Mouse (Mus musculus) layer of hippocampus, postnatal 25 days (tissue): ENCODE results near the gene Gm2663. TPM values are rescaled to one million over a fixed set of nuclear protein-coding genes. Genes with fewer than 3 reads are reported as not detected.
"Not testable (repeated sequence)": the region's sequence is repeated elsewhere in the genome, so short reads cannot be mapped to it uniquely, and the experiment has no call there.

Source experiments
- DNase-seq, 2 experiments: peaks; one replicate each; pipeline ENCODE4 v3.0.0; 2022; ENCODE audit warnings: mixed read lengths in 2 of 2, low spot score in 1 of 2; ENCODE audit errors: extremely low spot score in 1 of 2
- total RNA-seq, 2 experiments: library from RNA; stranded (reverse); gene quantifications; 2 replicates each; pipeline ENCODE4 v1.2.3; 2021

Gene Gm2663
- total RNA-seq: not detected

DNA sequence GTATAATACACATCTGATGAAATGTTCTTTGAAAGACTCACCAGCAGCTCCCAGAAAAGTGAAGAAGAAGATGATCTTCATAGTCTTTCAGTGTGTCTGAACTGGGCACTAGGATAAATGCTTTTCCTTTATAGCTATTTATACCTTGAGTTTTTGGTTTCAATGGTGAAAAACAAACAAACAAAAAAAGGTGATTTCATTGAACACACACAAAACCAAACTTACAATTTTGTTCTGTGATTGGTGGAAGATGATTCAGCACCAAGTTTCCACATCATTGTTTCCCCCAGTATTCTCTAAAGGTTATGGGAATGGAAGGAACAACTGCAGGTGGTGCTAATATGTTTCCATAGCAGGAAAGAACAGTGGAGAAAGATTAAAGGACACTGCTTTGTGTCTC lies at the start of gene Gm2663:
Gene Gm2663 (minus strand): TSS at position 101 of the 400 bp plus-strand sequence.
- DNase-seq: not testable (repeated sequence)

DNA sequence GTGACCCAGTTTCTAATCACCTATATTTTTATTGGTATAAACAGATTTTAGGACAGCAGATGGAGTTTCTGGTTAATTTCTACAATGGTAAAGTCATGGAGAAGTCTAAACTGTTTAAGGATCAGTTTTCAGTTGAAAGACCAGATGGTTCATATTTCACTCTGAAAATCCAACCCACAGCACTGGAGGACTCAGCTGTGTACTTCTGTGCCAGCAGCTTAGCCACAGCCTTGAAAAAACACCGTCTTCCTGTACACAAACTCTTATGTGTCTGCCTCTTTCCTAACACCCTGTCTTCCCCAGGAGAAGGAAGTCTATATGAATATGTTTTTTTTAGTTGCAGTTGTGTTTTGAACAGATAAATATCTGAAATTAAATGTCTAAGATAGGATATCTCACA lies 49.3 kb upstream of the Gm2663 start:
- DNase-seq: no peak

DNA sequence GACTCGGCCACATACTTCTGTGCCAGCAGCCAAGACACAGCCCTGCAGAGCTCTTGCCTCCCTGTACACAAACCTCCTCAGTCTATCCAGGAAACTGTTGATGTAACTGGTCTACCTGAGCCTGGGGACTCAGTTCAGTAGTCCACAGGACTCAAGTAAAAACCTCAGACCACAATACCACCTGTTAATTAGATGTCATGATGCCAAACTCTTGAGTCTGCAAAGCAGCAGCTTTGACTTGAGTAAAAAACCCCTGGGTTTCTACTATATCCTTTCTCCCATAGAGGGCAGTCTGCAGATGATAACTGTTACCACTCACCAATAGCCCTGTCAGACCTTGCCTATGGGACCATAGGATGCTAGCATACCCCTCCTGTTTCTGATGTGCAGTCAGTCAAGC lies 48.7 kb upstream of the Gm2663 start:
- no peak for DNase-seq

DNA sequence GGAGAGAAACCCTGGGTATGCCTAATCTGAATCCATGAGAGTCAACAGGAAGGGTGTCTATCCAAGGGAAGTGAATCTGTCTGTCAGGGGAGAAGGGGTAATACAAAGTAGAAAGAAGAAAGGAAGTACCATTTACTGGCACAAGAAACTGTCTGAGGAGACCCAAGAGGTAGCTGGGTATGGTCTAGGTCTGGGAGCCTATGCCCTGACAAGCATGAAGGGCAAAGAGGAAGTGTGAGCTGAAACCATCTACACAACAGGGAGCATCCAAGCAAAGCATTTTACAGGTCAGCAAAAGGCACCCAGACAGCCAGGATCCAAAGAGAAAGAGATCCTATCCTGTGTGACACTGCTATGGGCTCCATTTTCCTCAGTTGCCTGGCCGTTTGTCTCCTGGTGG lies 47.9 kb upstream of the Gm2663 start:
- DNase-seq: no peak

DNA sequence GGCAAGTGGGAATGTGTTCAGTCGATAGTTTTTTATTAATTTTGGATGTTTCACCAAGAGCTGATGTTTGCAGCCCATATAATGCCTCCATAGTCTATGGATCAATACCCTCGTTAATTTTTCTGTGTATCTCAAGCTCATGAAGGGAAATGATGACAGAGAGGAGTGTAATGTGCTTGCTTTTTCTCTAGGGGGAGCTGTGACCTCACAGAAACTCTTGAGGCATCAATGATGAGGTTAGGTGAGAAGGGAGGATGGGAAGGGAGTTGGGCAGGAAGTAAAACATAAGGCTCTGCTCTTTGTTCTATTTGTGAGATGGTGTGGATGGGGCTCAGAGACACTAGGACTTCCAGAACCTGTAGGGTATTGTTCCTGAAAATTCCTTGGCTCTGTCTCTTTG lies 47.3 kb upstream of the Gm2663 start:
- DNase-seq: no peak

DNA sequence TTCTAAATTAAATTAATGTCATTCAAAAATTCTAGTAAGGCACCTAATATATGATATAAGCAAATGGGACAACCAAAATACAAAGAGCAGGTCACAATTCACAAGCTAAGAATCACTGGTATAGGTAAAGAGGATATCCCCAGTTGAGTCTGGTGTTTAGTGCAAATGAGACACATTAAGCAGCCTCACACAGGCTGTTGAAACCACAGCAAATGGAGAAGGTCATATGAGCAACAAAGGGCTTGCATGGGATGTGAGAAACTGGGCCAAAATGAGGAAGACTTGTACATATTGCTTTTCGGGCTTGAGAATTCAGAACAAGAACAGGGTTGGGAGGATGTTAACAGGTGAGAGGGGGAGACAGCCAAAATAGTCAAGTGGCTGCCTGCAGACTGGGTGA lies 45.5 kb upstream of the Gm2663 start:
- no peak for DNase-seq

DNA sequence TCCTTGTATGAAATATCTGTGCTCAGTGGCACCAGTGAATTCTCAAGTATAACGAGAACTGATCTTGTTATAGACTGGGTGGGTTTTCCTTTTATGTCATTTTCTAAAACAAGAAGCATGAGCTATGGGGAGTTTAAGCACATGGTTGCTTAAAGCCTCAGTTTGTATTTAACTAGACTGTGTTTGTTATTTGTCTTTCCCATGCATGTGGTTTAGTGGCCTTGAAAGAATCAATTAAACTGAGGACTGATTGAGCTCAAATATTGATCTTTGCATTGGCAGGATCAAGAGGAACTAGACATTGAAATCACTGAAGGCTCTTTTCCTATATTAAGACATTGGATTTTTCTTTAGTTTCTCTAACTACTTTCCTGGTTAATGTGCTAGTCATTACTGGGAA lies 45.0 kb upstream of the Gm2663 start:
- DNase-seq: no peak

DNA sequence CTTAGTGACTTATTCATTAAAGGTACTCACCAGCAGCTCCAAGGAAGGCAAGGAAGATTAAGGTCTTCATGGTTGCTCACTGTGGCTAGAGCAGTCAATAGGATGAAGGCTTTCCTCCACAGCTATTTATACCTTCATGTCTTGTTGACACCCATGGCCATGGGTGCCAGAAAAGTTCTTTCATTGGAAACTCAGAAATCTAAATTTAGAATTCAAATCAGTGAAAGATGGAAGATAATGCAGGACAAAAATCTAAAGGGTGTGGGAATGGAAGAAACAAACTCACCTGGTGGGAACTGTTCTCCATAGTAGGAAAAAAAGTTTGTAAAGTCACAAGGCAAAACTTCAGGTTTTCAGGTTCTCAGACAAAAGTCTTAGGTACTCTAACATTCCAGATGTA lies 36.1 kb upstream of the Gm2663 start, which contains the start of gene 2210010C04Rik:
Gene 2210010C04Rik (minus strand): TSS at position 101 of the 400 bp plus-strand sequence.
- DNase-seq: no peak

DNA sequence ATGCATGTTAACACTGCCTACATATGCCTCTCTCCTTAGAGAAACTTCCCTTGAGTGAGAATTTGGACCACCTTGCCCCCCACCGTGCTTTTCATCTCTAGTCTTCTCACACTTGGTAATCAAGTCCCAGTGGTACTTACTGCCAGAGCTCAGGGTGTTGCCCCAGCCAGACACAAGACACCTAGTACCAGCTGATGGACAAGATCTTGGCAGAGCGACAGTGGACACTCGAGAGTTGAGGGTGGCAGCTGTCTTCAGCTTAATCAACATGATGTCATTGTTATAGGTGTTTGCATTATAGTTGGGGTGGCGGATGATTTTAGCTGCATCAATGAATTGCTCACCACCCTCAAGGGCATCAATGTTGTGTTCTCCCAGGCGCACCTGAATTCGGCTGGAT lies 33.5 kb upstream of the Gm2663 start:
- DNase-seq: no peak

DNA sequence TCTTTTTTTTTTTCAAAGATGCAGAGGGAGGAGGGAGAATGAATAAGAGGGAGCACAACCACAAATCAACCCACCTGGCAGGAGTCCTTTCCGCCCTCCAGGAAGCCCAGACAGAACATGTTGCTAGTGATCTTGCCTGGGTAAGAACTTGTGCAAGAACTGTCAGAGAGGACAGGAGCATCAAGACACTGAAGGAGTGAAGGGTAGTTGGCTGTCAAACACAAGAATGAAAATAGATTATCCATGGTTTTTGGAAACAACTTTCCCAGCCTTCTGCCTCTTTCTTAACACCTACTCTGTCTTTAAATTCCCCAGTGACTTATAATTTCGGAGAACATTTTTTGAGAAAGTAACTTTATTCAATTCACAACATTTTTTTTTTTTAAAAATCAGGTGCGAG lies 33.0 kb upstream of the Gm2663 start:
- DNase-seq: no peak

DNA sequence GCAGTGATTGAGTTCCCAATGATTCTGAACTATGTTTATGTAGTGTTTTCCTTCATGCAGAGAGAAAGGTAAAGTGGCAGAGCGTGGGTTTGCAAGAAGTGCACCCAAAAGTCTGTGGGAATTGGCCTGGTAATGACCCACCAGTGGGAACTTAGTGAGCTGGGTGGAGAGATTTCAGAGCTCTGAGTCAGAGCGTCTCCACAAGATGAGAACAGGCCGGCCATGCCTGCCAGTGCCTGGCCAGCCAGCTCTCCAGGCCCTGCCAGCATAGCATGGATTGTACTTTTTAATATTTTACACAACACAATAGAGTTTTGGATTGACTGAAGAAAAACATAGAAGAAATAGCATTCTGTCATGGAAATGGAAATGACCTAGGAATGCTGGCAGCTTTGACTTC lies 31.5 kb upstream of the Gm2663 start:
- no peak for DNase-seq

DNA sequence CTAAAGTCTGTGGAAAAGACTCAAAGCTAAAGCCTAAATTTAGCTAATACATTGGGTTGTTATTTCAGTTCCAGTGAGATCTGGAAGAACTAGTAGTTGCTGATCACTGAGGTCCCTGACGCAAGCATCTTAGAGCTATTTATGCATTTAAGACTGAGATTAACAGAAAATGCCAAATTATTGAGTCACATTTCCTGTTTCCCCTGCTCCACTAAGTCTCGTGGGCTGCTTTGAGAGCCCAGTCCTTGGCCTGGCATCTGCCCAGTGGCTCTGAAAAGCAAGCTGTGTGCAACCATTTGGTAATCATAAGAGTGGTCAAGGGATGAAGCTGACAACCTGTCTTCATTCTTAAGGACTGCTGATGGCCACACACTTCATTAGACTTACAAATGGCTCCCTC lies 27.8 kb upstream of the Gm2663 start:
- no peak for DNase-seq

DNA sequence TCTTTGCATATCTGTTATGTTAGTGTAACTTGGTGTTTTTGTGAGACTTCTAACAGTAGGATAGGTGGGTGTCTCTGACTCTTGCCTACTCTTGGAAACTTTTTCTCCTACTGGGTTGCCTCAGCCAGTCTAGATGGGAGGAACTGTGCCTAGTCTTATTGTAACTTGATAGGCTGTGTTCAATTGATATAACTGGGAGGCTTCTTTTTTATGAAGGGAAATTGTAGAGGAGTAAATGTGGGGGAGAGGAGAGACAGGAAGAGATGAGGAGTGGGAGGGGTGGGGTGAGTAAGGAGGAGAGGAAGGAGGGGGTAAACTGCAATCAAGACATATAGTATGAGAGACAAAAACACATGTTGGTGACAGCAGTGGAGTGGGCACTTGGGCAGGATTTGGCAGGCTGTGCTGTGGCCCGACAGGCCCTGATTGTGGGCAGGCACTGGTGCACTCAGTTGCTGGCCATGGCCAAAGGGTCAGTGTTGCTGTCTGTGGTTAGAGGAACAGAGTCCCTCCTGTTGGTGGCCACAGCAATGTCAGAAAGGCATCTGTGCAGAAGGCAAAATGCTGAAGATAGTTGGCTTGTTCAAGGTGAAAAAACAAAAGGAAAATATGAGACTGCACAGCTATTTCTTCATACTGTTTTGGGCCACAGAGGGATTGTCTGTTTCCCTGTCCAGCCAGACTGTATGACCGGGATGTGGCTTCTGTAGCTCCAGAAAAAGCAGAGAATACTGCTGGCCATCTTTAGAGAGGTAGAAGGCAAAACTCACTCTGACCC lies 26.8 kb upstream of the Gm2663 start:
- no peak for DNase-seq

DNA sequence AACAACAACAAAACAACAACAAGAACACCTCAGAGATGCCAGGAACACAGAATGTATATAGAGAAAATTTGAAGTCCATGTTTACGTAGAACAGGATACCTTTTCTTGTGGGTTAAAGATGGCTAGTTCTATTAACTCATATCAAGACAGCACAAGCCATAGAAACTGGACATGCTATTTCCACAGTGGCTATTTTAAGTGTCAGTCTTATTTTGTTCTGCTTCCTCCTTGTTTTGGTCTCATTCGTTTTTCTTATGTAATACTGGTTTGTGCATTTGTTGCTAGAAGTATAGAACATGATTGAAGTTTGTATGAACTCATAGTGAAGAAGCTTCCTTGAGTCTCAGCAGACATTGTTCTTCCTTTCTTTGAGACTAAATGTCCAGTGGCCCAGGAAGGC lies 19.9 kb upstream of the Gm2663 start:
- DNase-seq: no peak

DNA sequence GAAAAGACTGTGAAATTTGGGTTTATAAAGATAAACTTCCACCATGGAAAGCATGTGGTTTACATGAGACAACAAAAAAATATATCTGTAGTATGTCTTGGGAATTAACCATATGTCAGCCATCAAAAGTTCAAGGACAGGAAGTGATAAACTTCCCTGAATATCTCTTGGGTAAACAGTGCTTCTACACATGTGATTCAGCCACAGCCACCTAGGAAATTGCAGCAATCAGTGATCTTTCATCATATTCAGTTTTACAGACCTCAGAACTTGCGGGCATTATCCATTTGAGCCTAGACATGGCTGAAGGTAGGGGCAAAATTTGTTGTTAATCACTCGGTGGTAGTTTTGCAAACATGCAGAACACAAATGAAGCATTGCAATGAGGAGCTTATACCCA lies 19.4 kb upstream of the Gm2663 start:
- DNase-seq: no peak

DNA sequence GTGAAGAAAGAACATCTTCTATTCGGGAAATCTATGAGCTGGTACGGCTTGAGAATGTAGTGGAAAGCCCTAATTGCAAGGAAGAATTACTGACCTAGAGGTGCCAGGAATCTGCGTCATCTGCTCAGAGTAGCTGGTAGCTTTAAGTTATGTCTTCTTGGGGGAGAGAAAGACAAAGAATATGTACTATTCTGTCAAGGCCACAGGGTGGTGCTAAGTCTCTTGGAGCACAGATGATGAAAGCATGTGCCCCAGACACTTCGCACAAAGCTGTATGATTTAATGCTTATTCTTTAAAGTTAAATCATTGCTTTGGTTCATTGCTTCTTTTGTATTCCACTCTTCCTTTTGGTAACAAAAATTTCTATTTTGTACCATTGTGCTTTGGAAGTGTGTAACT lies 15.8 kb upstream of the Gm2663 start:
- no peak for DNase-seq

DNA sequence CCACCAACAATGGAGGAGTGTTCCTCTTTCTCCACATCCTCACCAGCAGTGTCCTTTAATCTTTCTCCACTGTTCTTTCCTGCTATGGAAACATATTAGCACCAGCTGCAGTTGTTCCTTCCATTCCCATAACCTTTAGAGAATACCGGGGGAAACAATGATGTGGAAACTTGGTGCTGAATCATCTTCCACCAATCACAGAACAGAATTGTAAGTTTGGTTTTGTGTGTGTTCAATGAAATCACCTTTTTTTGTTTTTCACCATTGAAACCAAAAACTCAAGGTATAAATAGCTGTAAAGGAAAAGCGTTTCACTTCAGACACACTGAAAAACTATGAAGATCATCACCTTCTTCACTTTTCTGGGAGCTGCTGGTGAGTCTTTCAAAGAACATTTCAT lies 34.8 kb downstream of the Gm2663 start, which contains the start of gene 1810009J06Rik:
Gene 1810009J06Rik (plus strand): TSS at position 301 of the 400 bp plus-strand sequence.
- DNase-seq: not testable (repeated sequence)

DNA sequence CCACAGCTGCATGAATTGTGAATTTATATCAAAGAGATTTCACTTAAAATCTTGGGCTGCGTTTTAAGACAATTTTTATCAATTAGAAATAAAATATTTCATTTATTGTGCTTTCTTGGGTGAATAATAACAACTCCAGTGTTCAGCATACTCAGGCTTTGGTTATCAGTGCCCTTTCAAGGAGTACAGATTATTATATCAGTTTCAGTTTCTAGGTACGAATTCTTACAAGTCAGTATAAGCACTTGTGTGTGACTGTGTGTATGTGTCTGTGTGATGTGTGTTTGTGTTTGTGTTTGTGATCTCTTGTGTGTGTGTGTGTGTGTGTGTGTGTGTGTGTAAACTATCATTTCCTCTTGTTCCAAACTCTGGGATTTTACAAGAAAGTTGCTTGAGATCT lies 45.6 kb downstream of the Gm2663 start:
- no peak for DNase-seq

DNA sequence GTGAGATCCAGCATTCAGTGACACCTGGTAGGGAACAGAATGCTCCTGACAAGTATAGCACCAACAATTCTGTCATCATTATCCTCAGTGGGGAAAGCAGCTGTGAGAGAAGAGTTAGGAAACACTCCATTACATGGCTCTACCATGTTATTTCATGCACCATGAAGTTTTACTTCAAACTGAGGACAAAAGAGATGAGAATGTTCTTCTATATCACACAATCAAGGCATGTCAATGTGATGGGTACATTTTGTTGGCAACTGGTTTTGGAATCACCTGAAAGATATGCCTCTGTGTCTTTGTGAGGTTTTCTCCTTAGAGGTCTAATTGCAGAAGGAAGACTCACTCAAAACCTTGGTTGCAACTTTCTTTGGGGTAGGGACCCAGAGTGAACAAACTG lies 47.5 kb downstream of the Gm2663 start, which contains the start of gene Gm4744:
Gene Gm4744 (minus strand): TSS at position 101 of the 400 bp plus-strand sequence.
- DNase-seq: no peak
